Mouse (Mus musculus): ENCODE measurements at regions not wholly inside any gene's neighbourhood (a gene's known extent, or its start where the extent isn't known, plus 50 kb on each side); places are given as distances from the start of the nearest gene placed in this dataset.

DNA sequence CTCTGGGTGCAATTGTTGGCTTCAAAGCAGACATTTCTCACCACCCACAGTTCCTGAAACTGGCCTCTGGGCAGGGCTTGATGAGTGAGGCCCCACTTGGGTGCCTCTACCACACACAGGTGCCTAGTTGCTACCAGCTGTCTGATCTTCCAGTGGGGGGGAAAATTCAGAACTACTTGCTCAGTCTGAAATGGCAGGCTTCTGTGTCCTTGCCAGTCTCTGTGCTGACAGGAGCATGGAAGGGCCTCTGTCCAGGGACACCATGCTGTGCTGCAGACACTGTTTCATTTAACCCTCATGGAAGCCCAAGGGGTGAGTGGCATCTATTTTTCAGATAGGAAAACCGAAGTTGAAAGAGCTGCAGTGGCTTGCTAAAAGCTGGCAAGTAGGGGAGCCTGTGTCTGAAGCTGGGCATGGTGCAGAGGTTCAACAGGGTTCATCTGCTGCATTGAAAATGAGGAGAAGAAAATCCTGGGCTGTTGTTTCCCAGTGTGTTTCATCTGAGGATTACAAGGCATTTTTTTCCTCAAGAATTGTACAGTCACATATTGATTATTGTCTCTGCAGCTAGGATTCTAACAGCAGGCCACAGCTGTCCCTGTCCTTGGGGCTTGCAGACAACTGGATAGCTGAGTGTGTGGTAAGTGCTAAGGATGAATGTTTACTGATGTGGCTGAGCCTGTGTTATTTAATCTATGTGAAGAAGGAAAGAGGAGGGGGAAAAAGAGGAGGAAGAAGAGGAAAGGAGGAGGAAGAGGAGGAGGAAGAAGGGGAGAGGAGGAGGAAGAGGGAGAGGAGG is 78.4 kb upstream of the Gadd45a start:
- no peak for DNase-seq (ENCODE audit: low spot score in 2 of 2)

- DNase-seq (ENCODE audit: low spot score in 2 of 2): no peak
Observed at GRCm38 (mm10) chr6:67114753-67115152, 77.5 kb upstream of the Gadd45a start.

DNA sequence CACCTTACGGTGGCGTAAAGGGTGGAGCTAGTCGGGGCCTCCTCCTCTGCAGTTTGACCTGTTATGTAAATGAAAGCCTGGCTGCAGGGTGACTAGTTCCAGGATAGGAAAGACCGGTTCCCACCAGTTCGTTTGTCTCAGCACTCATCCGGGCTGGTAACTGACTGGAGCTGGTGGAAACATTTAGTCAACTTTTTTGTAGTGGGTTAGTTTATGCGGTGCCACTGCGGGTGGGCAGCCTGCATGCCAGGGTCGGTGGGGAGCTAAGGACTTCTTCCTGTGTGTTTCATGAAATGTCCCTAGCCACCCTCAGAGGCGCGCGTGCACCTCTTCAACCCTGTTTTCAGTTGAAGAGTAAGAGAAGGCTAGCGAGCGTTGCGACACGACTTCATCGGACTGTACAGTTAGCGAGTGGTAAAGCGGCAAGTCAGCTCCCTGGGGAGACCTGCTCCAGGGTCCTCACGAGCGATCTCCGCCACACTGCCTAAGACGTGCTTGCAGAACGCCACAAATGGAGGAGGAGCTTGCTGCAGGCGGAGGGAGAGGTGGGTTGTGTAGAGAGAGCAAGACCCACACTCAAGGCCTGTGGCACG is 76.5 kb upstream of the Gadd45a start:
- peak; percentile 16 to 20 for DNase-seq (ENCODE audit: low spot score in 2 of 2)

DNA sequence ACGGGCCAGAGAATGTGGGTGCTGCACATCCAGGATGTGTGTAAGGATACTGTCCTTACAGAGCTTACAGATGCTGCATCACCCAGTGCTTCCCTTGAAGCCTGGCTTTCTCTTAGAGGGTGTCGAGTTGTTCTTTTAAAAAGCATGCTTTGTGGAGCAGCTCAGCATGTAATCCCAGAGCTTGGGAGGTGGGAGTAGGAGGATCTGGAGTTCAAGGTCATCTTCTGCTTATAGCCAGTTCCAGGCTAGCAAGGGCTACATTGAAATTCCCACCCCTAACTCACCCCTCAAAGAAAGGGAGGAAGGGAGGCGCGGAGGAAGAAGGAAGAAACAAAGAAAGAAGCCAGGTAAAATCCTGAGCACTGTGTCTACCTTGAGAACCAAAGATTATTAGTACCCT is 76.0 kb upstream of the Gadd45a start:
- DNase-seq (ENCODE audit: low spot score in 2 of 2): no peak

GRCm38 (mm10) chr6:67112311-67112710 is 75.1 kb upstream of the Gadd45a start:
- no peak for DNase-seq (ENCODE audit: low spot score in 2 of 2)

DNA sequence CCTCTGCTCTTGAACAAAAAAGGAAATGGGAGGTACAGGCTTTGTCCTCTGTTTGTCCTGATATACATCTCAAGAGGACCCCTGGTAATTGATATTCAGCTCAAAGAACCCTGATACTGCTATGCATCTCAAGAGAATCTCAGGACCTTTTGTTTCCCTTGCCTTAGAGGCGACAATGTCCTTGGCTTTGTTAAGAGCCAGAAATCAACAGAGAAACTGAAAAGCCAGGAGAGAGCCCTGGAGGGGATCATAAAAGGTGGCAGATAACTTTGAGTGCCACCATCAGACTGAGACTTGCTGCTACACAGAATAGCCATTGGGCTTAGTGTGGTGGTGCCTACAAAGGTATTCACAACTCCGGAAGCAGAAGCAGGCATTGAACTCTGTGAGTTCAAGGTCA is 74.3 kb upstream of the Gadd45a start:
- DNase-seq (ENCODE audit: low spot score in 2 of 2): no peak

DNA sequence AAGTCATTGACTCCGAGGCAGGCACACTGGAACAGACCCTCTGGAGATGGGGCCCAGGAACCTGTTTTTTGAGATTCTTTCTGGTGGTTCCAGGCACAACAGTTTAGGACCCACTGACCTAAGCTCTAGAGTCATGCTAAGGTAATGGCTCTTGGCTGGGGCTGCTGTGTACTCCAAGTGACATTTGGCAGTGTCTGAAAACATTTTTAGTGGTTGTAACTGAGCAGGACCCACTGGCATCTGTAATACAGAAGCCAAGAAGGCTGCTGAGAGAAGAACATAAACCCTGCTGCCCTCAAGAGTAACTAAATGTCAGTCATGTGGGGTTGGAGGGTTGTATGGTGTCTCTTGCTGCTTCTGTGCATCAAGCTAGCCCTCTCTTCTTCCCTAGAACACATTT is 73.1 kb upstream of the Gadd45a start:
- DNase-seq (ENCODE audit: low spot score in 2 of 2): no peak

GRCm38 (mm10) chr6:67109774-67110173 is 72.5 kb upstream of the Gadd45a start:
- no peak for DNase-seq (ENCODE audit: low spot score in 2 of 2)

DNA sequence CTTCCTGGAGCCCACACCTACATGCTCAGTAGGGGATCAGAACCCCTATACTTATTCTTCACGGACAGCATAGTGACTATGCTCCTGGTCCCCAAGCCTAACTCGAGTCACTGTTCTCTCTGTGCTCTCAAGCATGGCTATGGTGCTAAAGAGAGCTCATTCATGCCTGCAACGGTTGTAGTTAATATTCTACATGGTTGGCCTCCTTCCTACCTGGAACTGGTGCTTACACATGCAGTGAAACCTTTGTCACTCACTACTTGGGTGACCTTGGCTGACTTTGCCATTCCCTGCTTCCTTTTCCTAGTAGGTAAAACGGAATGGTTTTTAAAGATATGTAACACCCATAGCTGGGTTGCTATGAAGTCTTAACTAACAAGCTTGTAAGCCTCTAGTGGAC is 70.3 kb upstream of the Gadd45a start:
- no peak for DNase-seq (ENCODE audit: low spot score in 2 of 2)

- DNase-seq (ENCODE audit: low spot score in 2 of 2): peak in 1 of 2 experiments; percentile 30
Observed at GRCm38 (mm10) chr6:67106493-67106892, 69.2 kb upstream of the Gadd45a start.

GRCm38 (mm10) chr6:67105386-67105785 is 68.1 kb upstream of the Gadd45a start:
- no peak for DNase-seq (ENCODE audit: low spot score in 2 of 2)

- no peak for DNase-seq (ENCODE audit: low spot score in 2 of 2)
Observed at GRCm38 (mm10) chr6:67104205-67104604, 66.9 kb upstream of the Gadd45a start.

- DNase-seq (ENCODE audit: low spot score in 2 of 2): peak; percentile 59 to 83
Observed at GRCm38 (mm10) chr6:67102541-67103134, 65.4 kb upstream of the Gadd45a start.

DNA sequence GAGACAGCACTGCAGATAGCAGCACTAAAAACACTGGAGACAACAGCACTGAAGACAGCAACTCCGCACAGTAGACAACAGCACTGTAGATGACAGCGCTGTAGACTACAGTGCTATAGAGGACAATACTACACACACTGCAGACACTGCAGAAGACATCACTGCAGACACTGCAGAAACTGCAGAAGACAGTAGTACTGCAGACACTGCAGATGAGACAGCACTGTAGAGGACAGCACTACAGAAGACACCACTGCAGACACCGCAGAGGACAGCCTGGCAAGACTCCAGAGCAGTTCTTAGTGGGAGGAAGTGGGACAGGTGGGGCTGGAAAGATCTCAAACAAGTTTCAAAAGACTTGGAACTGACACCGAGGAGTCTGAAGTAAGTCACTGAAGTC is 64.8 kb upstream of the Gadd45a start:
- DNase-seq (ENCODE audit: low spot score in 2 of 2): peak in 1 of 2 experiments; percentile 28

DNA sequence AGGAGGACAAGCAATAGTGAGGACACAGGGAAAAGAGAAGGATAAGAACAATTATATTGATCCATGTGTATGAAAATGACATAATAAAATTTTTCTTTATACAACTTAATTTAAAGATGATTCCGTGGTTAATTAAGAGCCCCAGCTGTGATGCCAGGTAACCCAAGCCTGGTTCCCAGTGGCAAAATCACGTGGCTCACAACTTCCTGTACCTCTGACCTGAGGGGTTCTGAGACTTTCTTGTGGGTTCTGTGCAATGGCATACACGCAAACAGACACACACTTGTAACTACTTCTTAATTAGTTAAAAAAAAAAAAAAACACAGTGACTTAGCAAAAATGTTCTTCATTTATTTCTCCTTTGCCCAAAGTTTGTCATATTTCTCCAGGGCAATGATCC is 57.2 kb upstream of the Gadd45a start:
- no peak for DNase-seq (ENCODE audit: low spot score in 2 of 2)

GRCm38 (mm10) chr6:67093128-67093527 is 55.9 kb upstream of the Gadd45a start:
- DNase-seq (ENCODE audit: low spot score in 2 of 2): no peak

DNA sequence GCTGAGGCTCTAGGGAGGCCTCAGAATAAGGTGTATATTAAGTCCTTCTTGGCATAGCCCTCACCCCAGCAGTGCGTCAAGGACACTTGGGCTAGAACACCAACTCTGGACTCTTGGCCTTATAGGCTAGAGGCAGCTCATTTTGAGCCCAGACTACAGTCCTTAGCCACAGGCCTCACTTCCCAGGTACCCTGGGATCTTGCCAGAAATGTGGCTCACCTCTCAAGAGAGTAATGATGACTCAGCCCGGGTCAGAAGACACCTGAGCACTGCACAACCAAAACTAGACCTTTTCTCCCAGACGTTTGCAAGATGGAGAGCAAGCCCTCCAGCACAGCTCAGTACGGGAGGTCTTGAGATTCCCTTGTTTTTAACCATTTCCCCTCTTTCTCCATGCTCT is 52.9 kb upstream of the Gadd45a start:
- DNase-seq (ENCODE audit: low spot score in 2 of 2): no peak

- no peak for DNase-seq (ENCODE audit: low spot score in 2 of 2)
Observed at GRCm38 (mm10) chr6:67089530-67090140, 52.4 kb upstream of the Gadd45a start.

DNA sequence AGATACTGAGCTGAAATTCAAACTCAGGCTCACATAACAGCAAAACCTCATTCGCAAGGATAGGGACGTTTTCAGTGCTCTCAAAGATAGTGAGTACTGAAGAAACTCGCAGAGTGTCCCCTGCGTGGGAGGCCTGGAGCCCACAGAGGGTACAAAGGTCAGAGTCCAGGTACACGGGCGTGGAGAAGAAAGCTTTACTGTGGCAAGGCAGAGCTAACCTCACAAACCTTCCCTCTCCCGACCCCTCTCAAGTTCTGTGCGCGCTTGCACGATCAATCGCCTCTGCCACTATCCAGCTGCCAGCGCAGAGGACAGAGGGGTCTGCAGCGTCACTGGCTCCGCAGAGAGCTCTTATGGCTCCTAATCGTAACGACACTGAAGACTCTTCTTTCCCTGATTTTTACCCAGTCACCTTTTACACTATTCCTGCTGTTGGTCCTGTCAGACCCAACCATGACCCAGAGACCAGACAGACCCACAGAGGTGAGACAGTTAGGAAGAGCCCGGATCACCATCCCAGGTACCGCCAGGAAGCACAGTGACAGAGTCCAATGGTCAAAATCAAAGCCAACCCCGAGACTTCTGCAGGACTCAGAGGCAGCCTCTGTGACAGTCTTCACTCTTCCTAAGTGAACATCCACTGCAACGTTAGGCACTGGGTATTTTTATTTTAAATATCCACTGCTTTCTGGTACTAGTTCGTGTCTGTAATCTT is 51.6 kb upstream of the Gadd45a start:
- DNase-seq (ENCODE audit: low spot score in 2 of 2): no peak

GRCm38 (mm10) chr6:67087837-67088440 is 50.7 kb upstream of the Gadd45a start:
- no peak for DNase-seq (ENCODE audit: low spot score in 2 of 2)

- DNase-seq (ENCODE audit: low spot score in 2 of 2): no peak
Observed at GRCm38 (mm10) chr6:67087393-67087792, 50.1 kb upstream of the Gadd45a start.

Data from urinary bladder, postnatal 36 days (tissue).